Comparison of ENCODE assay signal across 11 mouse cellular contexts in the genomic region with DNA sequence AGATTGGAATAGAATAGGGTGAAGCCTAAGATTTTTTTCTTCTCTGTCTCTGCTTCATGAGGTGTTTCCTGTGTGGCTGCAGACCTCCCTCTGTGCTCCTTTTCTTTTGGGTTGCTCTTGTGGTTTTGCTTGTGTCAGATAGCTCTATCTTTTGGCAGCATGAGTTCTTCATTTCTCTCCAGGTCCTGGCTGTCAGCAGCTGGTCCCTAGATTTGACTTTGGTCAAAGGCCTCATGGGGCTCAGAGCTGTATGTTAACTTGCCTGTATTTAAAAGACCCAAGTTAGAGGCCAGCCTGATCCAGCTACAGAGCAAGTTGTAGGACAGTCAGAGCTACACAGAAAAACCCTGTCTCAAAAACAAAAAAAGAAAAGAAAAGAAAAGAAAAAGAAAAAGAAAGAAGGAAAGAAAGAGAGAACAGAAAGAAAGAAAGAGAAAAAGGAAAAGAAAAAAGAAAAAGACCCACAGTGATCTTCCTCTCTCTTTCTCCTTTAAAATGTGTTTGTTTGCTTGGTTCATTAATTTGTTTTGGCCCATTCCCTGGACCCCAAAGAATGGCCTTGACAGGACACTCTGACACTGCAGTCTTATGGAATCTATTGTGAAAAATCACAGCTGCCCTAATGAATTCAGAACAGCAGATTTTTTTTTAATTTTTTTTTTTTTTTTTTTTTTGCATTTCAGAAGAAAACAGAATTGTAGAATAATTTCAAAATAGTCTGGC.
A peak's percentile ranks its signal among the peaks of the same experiment; 100 is the strongest.
DNase-seq lines count a peak whose midpoint lies in the region; ATAC-seq and TF ChIP-seq lines count a peak whose summit lies in the region.
"Had no signal": no experiment of that assay in that cellular context is flagged by ENCODE, and none has a peak within 500 bp of the region (broad histone marks: within the 10 kb centered on the region; RNA-seq: fewer than 3 reads in every experiment).

No protein-coding gene starts in this region.

- no peak for TF ChIP-seq CTCF in lung, adult 2 months (IDR thresholded peaks at IDR 0.05; ENCODE audit: insufficient read depth, low read length)

- peak overlapping the region; percentile 48; the same call in 1 of the 2 replicates for H3K27ac ChIP-seq in embryonic facial prominence, embryonic 14.5 days (replicated peaks; ENCODE audit: low read depth, low read length)
- no peak overlapping the region for H3K27ac ChIP-seq in embryonic facial prominence, embryonic 10.5 days (replicated peaks)
- H3K27ac ChIP-seq: embryonic facial prominence, embryonic 12.5 days; midbrain, embryonic 10.5 days had no signal

- H3K27me3 ChIP-seq in embryonic facial prominence, embryonic 14.5 days (replicated peaks; ENCODE audit: control insufficient read depth, insufficient read depth, low read length): no peaks in the 10 kb centered on the region
- no peaks in the 10 kb centered on the region for H3K27me3 ChIP-seq in embryonic facial prominence, embryonic 10.5 days (replicated peaks; ENCODE audit: low read depth, poor library complexity, severe bottlenecking)
- H3K27me3 ChIP-seq: embryonic facial prominence, embryonic 12.5 days had no signal

- no peak overlapping the region for H3K4me3 ChIP-seq in embryonic facial prominence, embryonic 14.5 days (ENCODE audit: low read depth, low read length)
- H3K4me3 ChIP-seq in embryonic facial prominence, embryonic 10.5 days: no peak overlapping the region
- H3K4me3 ChIP-seq in lung, adult 2 months (replicated peaks; ENCODE audit: extremely low read depth, low read depth, low read length): no peak overlapping the region
- H3K4me3 ChIP-seq: embryonic facial prominence, embryonic 12.5 days; midbrain, embryonic 10.5 days had no signal

- H3K4me1 ChIP-seq in embryonic facial prominence, embryonic 14.5 days (ENCODE audit: control insufficient read depth, insufficient read depth, low read length): peaks cover 7% of the 10 kb centered on the region
- peaks cover 16% of the 10 kb centered on the region for H3K4me1 ChIP-seq in embryonic facial prominence, embryonic 10.5 days
- peaks cover 3% of the 10 kb centered on the region for H3K4me1 ChIP-seq in lung, adult 2 months (ENCODE audit: control insufficient read depth, insufficient read depth, low read length)

- H3K4me2 ChIP-seq in embryonic facial prominence, embryonic 14.5 days (ENCODE audit: low read depth, low read length): no peak overlapping the region
- H3K4me2 ChIP-seq: embryonic facial prominence, embryonic 12.5 days had no signal

- ATAC-seq in embryonic facial prominence, embryonic 14.5 days (ENCODE audit: low read depth): no peak

- no peak for DNase-seq in embryonic facial prominence, embryonic 14.5 days (ENCODE audit: low spot score)
- DNase-seq in embryonic facial prominence, embryonic 10.5 days (ENCODE audit: low spot score): no peak
- peak; percentile 1 for DNase-seq in lung, adult 2 months
- DNase-seq in lung, postnatal 25 days (ENCODE audit: low spot score): no peak
- peak; percentile 2 for DNase-seq in adipocyte (ENCODE audit: low spot score)
- peak; percentile 21 to 39 for DNase-seq in kidney, postnatal 36 days
- DNase-seq in cerebellum, adult 11-12 months: no peak
- DNase-seq in gastrocnemius, adult 8-10 months (ENCODE audit: low spot score in 2 of 2): no peak
- DNase-seq: right cerebral cortex, adult 18-20 months had no signal

- no peaks in the 10 kb centered on the region for H3K36me3 ChIP-seq in embryonic facial prominence, embryonic 14.5 days (ENCODE audit: control insufficient read depth, insufficient read depth, low read length)
- H3K36me3 ChIP-seq in embryonic facial prominence, embryonic 10.5 days (replicated peaks): peaks cover 14% of the 10 kb centered on the region
- H3K36me3 ChIP-seq: embryonic facial prominence, embryonic 12.5 days had no signal

- H3K9me3 ChIP-seq in embryonic facial prominence, embryonic 14.5 days (ENCODE audit: control insufficient read depth, low read length): no peaks in the 10 kb centered on the region
- H3K9me3 ChIP-seq in embryonic facial prominence, embryonic 10.5 days: 0 out of 2 replicates have a peak, but pooled peaks cover 3% of the 10 kb centered on the region
- H3K9me3 ChIP-seq: embryonic facial prominence, embryonic 12.5 days; midbrain, embryonic 10.5 days had no signal

- H3K9ac ChIP-seq in embryonic facial prominence, embryonic 14.5 days (ENCODE audit: low read depth, low read length): no peak overlapping the region
- H3K9ac ChIP-seq: embryonic facial prominence, embryonic 12.5 days had no signal

- TF ChIP-seq POLR2A in lung, adult 2 months (IDR thresholded peaks at IDR 0.05; ENCODE audit: borderline replicate concordance, extremely low read depth, low read depth, low read length): no peak

Comparison
In these comparisons a context has a peak if more than half of its experiments do, and no peak if none do; other contexts are left out.
1. DNase-seq: peak in lung, adult 2 months (single experiment), adipocyte (single experiment) and kidney, postnatal 36 days (2 of 2); none in embryonic facial prominence, embryonic 14.5 days (single experiment), embryonic facial prominence, embryonic 10.5 days (single experiment), lung, postnatal 25 days (single experiment), cerebellum, adult 11-12 months (single experiment) and gastrocnemius, adult 8-10 months (0 of 2).